Mouse (Mus musculus) kidney, postnatal 25 days (tissue): ENCODE data around the gene Gm45234.

ENCODE experiments used
- DNase-seq, 2 experiments: peaks; one replicate each; pipeline ENCODE4 v3.0.0; 2021; ENCODE audit warnings: mixed read lengths in 2 of 2

Gene Gm45234

GRCm38 (mm10) chr6:124765951-124766350, 10.1 kb upstream of the Gm45234 start:
- no peak for DNase-seq

GRCm38 (mm10) chr6:124759259-124759658, 3.4 kb upstream of the Gm45234 start:
- peak; percentile 93 to 95 for DNase-seq

GRCm38 (mm10) chr6:124758849-124759232, 3.0 kb upstream of the Gm45234 start:
- DNase-seq: no peak

- peak; percentile 53 to 68 for DNase-seq
Measured at GRCm38 (mm10) chr6:124757909-124758848, 2.4 kb upstream of the Gm45234 start.

- DNase-seq: no peak
Measured at GRCm38 (mm10) chr6:124757351-124757880, 1.6 kb upstream of the Gm45234 start.

GRCm38 (mm10) chr6:124756652-124757350, 980 bp upstream of the Gm45234 start:
- DNase-seq: peak; percentile 88 to 94

GRCm38 (mm10) chr6:124755306-124755705, 515 bp downstream of the Gm45234 start:
- DNase-seq: no peak

- DNase-seq: no peak
Measured at GRCm38 (mm10) chr6:124753861-124754260, 2.0 kb downstream of the Gm45234 start.

GRCm38 (mm10) chr6:124750405-124750804, 5.4 kb downstream of the Gm45234 start:
- no peak for DNase-seq

GRCm38 (mm10) chr6:124746654-124747632, 8.9 kb downstream of the Gm45234 start:
- peak in 1 of 2 experiments; percentile 39 for DNase-seq

- DNase-seq: no peak
Measured at GRCm38 (mm10) chr6:124746296-124746605, 9.6 kb downstream of the Gm45234 start.

GRCm38 (mm10) chr6:124745490-124746295, 10.1 kb downstream of the Gm45234 start:
- peak; percentile 93 to 97 for DNase-seq

- peak in 1 of 2 experiments; percentile 77 for DNase-seq
Measured at GRCm38 (mm10) chr6:124744755-124745321, 11.0 kb downstream of the Gm45234 start.

- DNase-seq: no peak
Measured at GRCm38 (mm10) chr6:124743647-124744046, 12.2 kb downstream of the Gm45234 start.

- DNase-seq: no peak
Measured at GRCm38 (mm10) chr6:124742839-124743514, 12.8 kb downstream of the Gm45234 start.

- DNase-seq: no peak
Measured at GRCm38 (mm10) chr6:124741842-124742241, 14.0 kb downstream of the Gm45234 start.

GRCm38 (mm10) chr6:124740888-124741761, 14.7 kb downstream of the Gm45234 start, which contains the start of gene Grcc10:
Gene Grcc10, minus strand, starts transcription at chr6:124741374.
- DNase-seq: peak; percentile 85 to 94

GRCm38 (mm10) chr6:124740211-124740887, 15.5 kb downstream of the Gm45234 start:
- peak; percentile 46 to 72 for DNase-seq
